Mouse (Mus musculus) E14TG2a.4 (cell line): ENCODE data around the gene Cdc42bpb.

Experiments used
- CTCF ChIP-seq: conservative IDR thresholded peaks from 2 replicates; pipeline ENCODE4 v1.5.1; 2014; ENCODE audit warnings: low read length
- NANOG ChIP-seq: IDR thresholded peaks from 2 replicates; pipeline ENCODE4 v1.6.1; 2014; ENCODE audit warnings: borderline replicate concordance, low read length, mixed read lengths
- POU5F1 ChIP-seq: IDR thresholded peaks from 2 replicates; pipeline ENCODE4 v1.6.1; 2014; ENCODE audit warnings: low read length, borderline replicate concordance

GRCm38 (mm10) chr12:111325744-111326424, 51.6 kb downstream of the Cdc42bpb start:
- no peak for TF ChIP-seq CTCF
- no peak for TF ChIP-seq NANOG
- no peak for TF ChIP-seq POU5F1
